Mouse (Mus musculus): ENCODE measurements around the gene Rtl8c. TPM values are rescaled to one million over a fixed set of nuclear protein-coding genes. Genes with fewer than 3 reads are reported as not detected.
"Not testable (repeated sequence)": the region's sequence is repeated elsewhere in the genome, so short reads cannot be mapped to it uniquely, and the experiment has no call there.

The Rtl8c gene
- polyA plus RNA-seq (2017; shearing (Covaris generic)): 10 to 100 TPM; 20.6 to 49.1 (median 33.3) TPM

- peak; percentile 86 for ATAC-seq
These were observed at the start of gene Rtl8c for GRCm38 (mm10) chrX:53607242-53608121. Gene Rtl8c (plus strand): TSS chrX:53608032.

GRCm38 (mm10) chrX:53579311-53579710 lies 28.5 kb upstream of the Rtl8c start:
- no peak for ATAC-seq

- ATAC-seq: not testable (repeated sequence)
These were observed 26.4 kb upstream of the Rtl8c start for GRCm38 (mm10) chrX:53581407-53581806.

- ATAC-seq: not testable (repeated sequence)
These were observed 24.4 kb upstream of the Rtl8c start for GRCm38 (mm10) chrX:53583404-53583803.

GRCm38 (mm10) chrX:53599993-53600392 lies 7.8 kb upstream of the Rtl8c start:
- peak; percentile 68 for ATAC-seq

- ATAC-seq: not testable (repeated sequence)
These were observed 1.7 kb upstream of the Rtl8c start for GRCm38 (mm10) chrX:53606176-53606575.

GRCm38 (mm10) chrX:53608122-53608813 lies 436 bp downstream of the Rtl8c start:
- peak; percentile 8 for ATAC-seq

GRCm38 (mm10) chrX:53608879-53609278 lies 1.0 kb downstream of the Rtl8c start, which contains the start of gene Gm14597:
Gene Gm14597 (minus strand): TSS chrX:53608979.
- ATAC-seq: not testable (repeated sequence)

- peak; percentile 72 for ATAC-seq
These were observed 2.7 kb downstream of the Rtl8c start for GRCm38 (mm10) chrX:53610571-53610970.

GRCm38 (mm10) chrX:53611395-53611794 lies 3.6 kb downstream of the Rtl8c start:
- ATAC-seq: not testable (repeated sequence)

- not testable (repeated sequence) for ATAC-seq
These were observed 30.3 kb downstream of the Rtl8c start for GRCm38 (mm10) chrX:53638107-53638506.

GRCm38 (mm10) chrX:53642604-53642979 lies 34.8 kb downstream of the Rtl8c start:
- ATAC-seq: not testable (repeated sequence)

- peak; percentile 98 for ATAC-seq
These were observed 35.4 kb downstream of the Rtl8c start, which contains the start of gene Rtl8a for GRCm38 (mm10) chrX:53642980-53643961. Gene Rtl8a (minus strand): TSS chrX:53643682.

- ATAC-seq: no peak
These were observed 38.1 kb downstream of the Rtl8c start for GRCm38 (mm10) chrX:53645885-53646284.

- peak; percentile 65 for ATAC-seq
These were observed 45.1 kb downstream of the Rtl8c start for GRCm38 (mm10) chrX:53652917-53653316.

Other genes with a start within 250 kb of the Rtl8c start
- gene Mospd1, start 237.5 kb upstream of the Rtl8c start, polyA plus RNA-seq (2017; shearing (Covaris generic)): 10 to 100 TPM; 20.2 to 28.7 (median 21.0) TPM
- not detected for gene Etd, start 173.1 kb upstream of the Rtl8c start, polyA plus RNA-seq (2017; shearing (Covaris generic))
- gene Gm14597, start 947 bp downstream of the Rtl8c start, polyA plus RNA-seq (2017; shearing (Covaris generic)): not detected
- 10 to 100 TPM; 10.8 to 16.7 (median 12.2) TPM for gene Rtl8a, start 35.6 kb downstream of the Rtl8c start, polyA plus RNA-seq (2017; shearing (Covaris generic))
- gene Rtl8b, start 62.4 kb downstream of the Rtl8c start, polyA plus RNA-seq (2017; shearing (Covaris generic)): 10 to 100 TPM in 2 of 3 experiments, 1 to 10 TPM in 1; 9.5 to 10.3 (median 10.2) TPM
- gene 4930502E18Rik, start 116.8 kb downstream of the Rtl8c start, polyA plus RNA-seq (2017; shearing (Covaris generic)): not detected
- not detected for gene 1700013H16Rik, start 149.8 kb downstream of the Rtl8c start, polyA plus RNA-seq (2017; shearing (Covaris generic))
- gene Zfp36l3, start 168.4 kb downstream of the Rtl8c start, polyA plus RNA-seq (2017; shearing (Covaris generic)): not detected
- gene Xlr, start 189.7 kb downstream of the Rtl8c start, polyA plus RNA-seq (2017; shearing (Covaris generic)): 1 to 10 TPM in 1 of 3 experiments, under 1 TPM in 1, not detected in 1; 0.87 to 6.7 TPM